Mouse (Mus musculus) stomach, embryonic 14.5 days (tissue): ENCODE measurements around the gene Mlh3. TPM values are rescaled to one million over a fixed set of nuclear protein-coding genes. Genes with fewer than 3 reads are reported as not detected.
A peak's percentile ranks its signal among the peaks of the same experiment; 100 is the strongest.

ENCODE experiments used
- ATAC-seq: fragments of 200-750 bp; cut with Nextera tagmentation; 2 replicates; pipeline ENCODE4 v1.8.0; 2017; ENCODE audit warnings: low read depth, moderate TSS enrichment; ENCODE audit not compliant: insufficient number of reproducible peaks, insufficient read depth, low FRiP score
- H3K27ac ChIP-seq: fragments of 300-500 bp; sonication (generic); 2 replicates; pipeline ENCODE4 v1.5.1; 2014; ENCODE audit warnings: mild to moderate bottlenecking, low read length, moderate library complexity, mixed read lengths
- H3K27me3 ChIP-seq: fragments of 300-500 bp; sonication (generic); 2 replicates; pipeline ENCODE4 v1.6.1; 2014; ENCODE audit warnings: low read length, control low read depth, mixed read lengths; ENCODE audit not compliant: control insufficient read depth, insufficient read depth
- H3K36me3 ChIP-seq: fragments of 300-500 bp; sonication (generic); 2 replicates; pipeline ENCODE4 v1.6.1; 2014; ENCODE audit warnings: mild to moderate bottlenecking, control low read depth, low read length, moderate library complexity, mixed read lengths; ENCODE audit not compliant: control insufficient read depth, insufficient read depth
- H3K4me1 ChIP-seq: fragments of 300-500 bp; sonication (generic); 2 replicates; pipeline ENCODE4 v1.6.1; 2014; ENCODE audit warnings: low read length, control low read depth, mixed read lengths; ENCODE audit not compliant: control insufficient read depth, insufficient read depth
- H3K4me2 ChIP-seq: fragments of 300-500 bp; sonication (generic); replicated peaks from 2 replicates; pipeline ENCODE4 v1.6.1; 2014; ENCODE audit warnings: low read depth, low read length, control low read depth
- H3K4me3 ChIP-seq: fragments of 300-500 bp; sonication (generic); 2 replicates; pipeline ENCODE4 v1.5.1; 2014; ENCODE audit warnings: low read depth, low read length, control low read depth
- H3K9ac ChIP-seq: fragments of 300-500 bp; sonication (generic); replicated peaks from 2 replicates; pipeline ENCODE4 v1.6.1; 2014; ENCODE audit warnings: low read depth, mild to moderate bottlenecking, control low read depth, low read length, moderate library complexity, mixed read lengths
- H3K9me3 ChIP-seq: fragments of 300-500 bp; sonication (generic); 2 replicates; pipeline ENCODE4 v1.6.1; 2016; ENCODE audit warnings: low read depth, low read length, control low read depth; ENCODE audit not compliant: control insufficient read depth
- WGBS: fragments of 180-500 bp; shearing (Covaris S2); extraction: QIAGEN DNeasy Blood & Tissue Kit; methylation state at CpG from one replicate; pipeline ENCODE4 v1.1.7; 2014; 5-methylcytosine and 5-hydroxymethylcytosine counted together
- polyA plus RNA-seq: library from polyadenylated mRNA; unstranded; fragments of >200 nt; fragmentation: Nextera tagmentation; extraction: Ambion mirVana; gene quantifications from 2 replicates; pipeline ENCODE4 v1.2.1, GENCODE M21; 2014

Gene Mlh3
- polyA plus RNA-seq: 9.0 and 9.8 TPM in 2 replicates

GRCm38 (mm10) chr12:85270319-85270718 lies at the start of gene Mlh3:
Gene Mlh3 (minus strand): TSS chr12:85270599.
- Histone ChIP-seq H3K36me3 (0 out of 2 replicates have a peak, but pooled peaks cover 4% of the 10 kb centered on the region), H3K9me3 (no peaks in the 10 kb centered on the region), H3K9ac (peak within 1 kb of the TSS; percentile 67), H3K4me3 (peak within 1 kb of the TSS; percentile 51), H3K27ac (peak within 1 kb of the TSS; percentile 72), H3K4me1 (peaks cover 4% of the 10 kb centered on the region; the same call in 1 of the 2 replicates), H3K4me2 (peak within 1 kb of the TSS; percentile 53), H3K27me3 (no peaks in the 10 kb centered on the region)
- 1% methylated on average over 35 of the region's 35 CpGs for WGBS
- ATAC-seq: peak; percentile 88

GRCm38 (mm10) chr12:85308651-85309050 lies 38.3 kb upstream of the Mlh3 start:
- no peak for ATAC-seq
- Histone ChIP-seq H3K9me3 (no peaks in the 10 kb centered on the region), H3K36me3 (peaks cover 91% of the 10 kb centered on the region), H3K4me2 (no peak overlapping the region), H3K9ac (no peak overlapping the region), H3K27me3 (no peaks in the 10 kb centered on the region), H3K27ac (no peak overlapping the region), H3K4me1 (0 out of 2 replicates have a peak, but pooled peaks cover 5% of the 10 kb centered on the region), H3K4me3 (no peak overlapping the region)
- WGBS: 82% methylated on average over 3 of the region's 3 CpGs

GRCm38 (mm10) chr12:85305247-85305892 lies 35.0 kb upstream of the Mlh3 start:
- H3K4me2 ChIP-seq: no peak overlapping the region
- H3K4me3 ChIP-seq: no peak overlapping the region
- H3K36me3 ChIP-seq: peaks cover 87% of the 10 kb centered on the region
- ATAC-seq: peak; percentile 60; the same call in 1 of the 2 replicates
- no peak overlapping the region; the same call in 1 of the 2 replicates for H3K27ac ChIP-seq
- H3K27me3 ChIP-seq: no peaks in the 10 kb centered on the region
- H3K4me1 ChIP-seq: 0 out of 2 replicates have a peak, but pooled peaks cover 5% of the 10 kb centered on the region
- 44% methylated on average over 16 of the region's 16 CpGs for WGBS
- no peak overlapping the region for H3K9ac ChIP-seq
- no peaks in the 10 kb centered on the region for H3K9me3 ChIP-seq

GRCm38 (mm10) chr12:85304725-85305124 lies 34.3 kb upstream of the Mlh3 start:
- Histone ChIP-seq H3K36me3 (peaks cover 82% of the 10 kb centered on the region), H3K9ac (no peak overlapping the region), H3K9me3 (no peaks in the 10 kb centered on the region), H3K27me3 (no peaks in the 10 kb centered on the region), H3K4me2 (no peak overlapping the region), H3K4me3 (no peak overlapping the region), H3K4me1 (0 out of 2 replicates have a peak, but pooled peaks cover 5% of the 10 kb centered on the region), H3K27ac (no peak overlapping the region)
- ATAC-seq: no peak
- WGBS: 72% methylated on average over 4 of the region's 4 CpGs

- H3K9me3 ChIP-seq: no peaks in the 10 kb centered on the region
- no peak overlapping the region for H3K4me3 ChIP-seq
- 52% methylated on average over 2 of the region's 2 CpGs for WGBS
- no peak overlapping the region for H3K27ac ChIP-seq
- 0 out of 2 replicates have a peak, but pooled peaks cover 7% of the 10 kb centered on the region for H3K4me1 ChIP-seq
- ATAC-seq: no peak
- no peak overlapping the region for H3K4me2 ChIP-seq
- H3K27me3 ChIP-seq: no peaks in the 10 kb centered on the region
- H3K9ac ChIP-seq: no peak overlapping the region
- H3K36me3 ChIP-seq: peaks cover 67% of the 10 kb centered on the region
These were observed 32.9 kb upstream of the Mlh3 start for GRCm38 (mm10) chr12:85303256-85303655.

- Histone ChIP-seq H3K36me3 (peaks cover 28% of the 10 kb centered on the region), H3K9me3 (0 out of 2 replicates have a peak, but pooled peaks cover 2% of the 10 kb centered on the region), H3K4me2 (no peak overlapping the region), H3K27me3 (no peaks in the 10 kb centered on the region), H3K4me3 (no peak overlapping the region), H3K27ac (no peak overlapping the region; the same call in 1 of the 2 replicates), H3K9ac (no peak overlapping the region), H3K4me1 (peaks cover 9% of the 10 kb centered on the region; the same call in 1 of the 2 replicates)
- ATAC-seq: no peak
- 81% methylated on average over 1 of the region's 1 CpGs for WGBS
These were observed 28.4 kb upstream of the Mlh3 start for GRCm38 (mm10) chr12:85298835-85299180.

GRCm38 (mm10) chr12:85298127-85298834 lies 27.9 kb upstream of the Mlh3 start:
- ATAC-seq: no peak
- Histone ChIP-seq H3K9ac (no peak overlapping the region), H3K9me3 (0 out of 2 replicates have a peak, but pooled peaks cover 3% of the 10 kb centered on the region), H3K4me1 (peaks cover 9% of the 10 kb centered on the region; the same call in 1 of the 2 replicates), H3K27ac (0 out of 2 replicates have a peak overlapping the region, but pooled peaks have one; percentile 21), H3K4me2 (no peak overlapping the region), H3K27me3 (no peaks in the 10 kb centered on the region), H3K36me3 (peaks cover 24% of the 10 kb centered on the region), H3K4me3 (no peak overlapping the region)
- WGBS: 45% methylated on average over 11 of the region's 11 CpGs

GRCm38 (mm10) chr12:85297345-85297997 lies 27.1 kb upstream of the Mlh3 start:
- Histone ChIP-seq H3K36me3 (peaks cover 20% of the 10 kb centered on the region), H3K9me3 (0 out of 2 replicates have a peak, but pooled peaks cover 3% of the 10 kb centered on the region), H3K9ac (no peak overlapping the region), H3K4me1 (peaks cover 9% of the 10 kb centered on the region; the same call in 1 of the 2 replicates), H3K27ac (no peak overlapping the region), H3K27me3 (no peaks in the 10 kb centered on the region), H3K4me2 (no peak overlapping the region), H3K4me3 (no peak overlapping the region)
- WGBS: 75% methylated on average over 10 of the region's 10 CpGs
- no peak for ATAC-seq
